Mouse (Mus musculus): ENCODE measurements at regions not wholly inside any gene's neighbourhood (a gene's known extent, or its start where the extent isn't known, plus 50 kb on each side); places are given as distances from the start of the nearest gene placed in this dataset.

DNA sequence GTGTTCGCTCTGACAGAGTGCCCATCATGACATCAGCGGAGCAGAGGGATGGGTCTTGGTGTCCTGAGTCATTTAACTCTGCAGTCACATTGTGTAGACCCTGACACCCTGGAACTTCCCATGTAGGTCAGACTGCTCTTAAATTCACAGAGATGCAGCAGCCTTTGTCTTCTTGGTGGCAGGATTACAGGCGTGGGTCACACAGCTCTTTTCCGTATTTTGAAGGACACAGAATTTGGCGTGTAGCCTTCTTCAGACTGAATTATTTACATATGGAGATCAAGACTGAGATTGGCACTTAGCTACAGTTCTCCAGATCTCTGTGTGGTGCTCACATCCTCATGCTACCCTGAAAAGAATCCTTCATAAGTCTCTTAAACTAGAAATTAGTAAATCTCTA lies 123.7 kb downstream of the Ankrd50 start:
- no peak for TF ChIP-seq CTCF (IDR thresholded peaks at IDR 0.05; ENCODE audit: insufficient read depth, low read length)
- TF ChIP-seq POLR2A (IDR thresholded peaks at IDR 0.05; ENCODE audit: borderline replicate concordance, extremely low read depth, low read depth, low read length), result no peak

Measured in lung, adult 2 months (tissue).